Mouse (Mus musculus) cortical plate, adult 2 months (tissue): ENCODE data around the gene Foxp4. TPM values are rescaled to one million over a fixed set of nuclear protein-coding genes. Genes with fewer than 3 reads are reported as not detected.

Source experiments
- H3K27ac ChIP-seq: fragments of 200-500 bp; 2 replicates; pipeline ENCODE4 v1.5.1; 2012; ENCODE audit warnings: low read length, control low read depth, inconsistent platforms; ENCODE audit not compliant: insufficient read depth
- H3K4me1 ChIP-seq: fragments of 200-500 bp; 2 replicates; pipeline ENCODE4 v1.6.1; 2011; ENCODE audit warnings: low read length; ENCODE audit not compliant: control insufficient read depth, insufficient read depth
- H3K4me3 ChIP-seq: fragments of 200-500 bp; 2 replicates; pipeline ENCODE4 v1.5.1; 2011; ENCODE audit warnings: mild to moderate bottlenecking, low read length, control low read depth; ENCODE audit not compliant: insufficient read depth
- CTCF ChIP-seq: fragments of 200-500 bp; IDR thresholded peaks from 2 replicates; pipeline ENCODE4 v1.5.1; 2011; ENCODE audit warnings: mild to moderate bottlenecking, control low read depth, low read length; ENCODE audit not compliant: insufficient read depth; ENCODE audit errors: extremely low read depth
- POLR2A ChIP-seq: fragments of 200-500 bp; IDR thresholded peaks from 2 replicates; pipeline ENCODE4 v1.6.1; 2011; ENCODE audit warnings: mild to moderate bottlenecking, low read length, control low read depth; ENCODE audit not compliant: insufficient read depth; ENCODE audit errors: extremely low read depth
- polyA plus RNA-seq: library from polyadenylated mRNA; depleted of rRNA; stranded (reverse); fragments of >200 nt; gene quantifications from 2 replicates; pipeline ENCODE4 v1.2.3, GENCODE M21; 2012

Gene Foxp4
- polyA plus RNA-seq, 1 experiment: 48.1 TPM

DNA sequence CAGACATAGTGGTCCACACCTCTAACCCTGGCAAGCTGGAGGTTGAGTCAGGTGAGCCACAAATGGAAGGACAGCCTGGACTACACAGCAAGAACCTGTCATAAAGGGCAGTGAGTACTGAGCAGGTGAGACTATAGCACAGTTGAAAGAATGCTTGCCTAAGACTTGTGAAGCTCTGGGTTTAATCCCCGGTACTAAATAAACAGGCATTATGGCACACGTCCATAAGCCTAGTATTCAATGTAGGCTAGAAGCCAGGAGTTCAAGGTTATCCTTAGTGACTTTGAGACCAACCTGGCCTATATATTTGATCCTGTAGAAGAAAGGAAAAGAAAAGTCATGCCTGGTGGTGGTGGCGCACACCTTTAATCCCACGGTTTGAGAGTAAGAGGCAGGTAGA is 12.1 kb upstream of the Foxp4 start:
- H3K4me1 ChIP-seq: no peaks in the 10 kb centered on the region
- TF ChIP-seq CTCF (no peak), POLR2A (no peak)
- no peak overlapping the region for H3K4me3 ChIP-seq
- H3K27ac ChIP-seq: no peak overlapping the region

DNA sequence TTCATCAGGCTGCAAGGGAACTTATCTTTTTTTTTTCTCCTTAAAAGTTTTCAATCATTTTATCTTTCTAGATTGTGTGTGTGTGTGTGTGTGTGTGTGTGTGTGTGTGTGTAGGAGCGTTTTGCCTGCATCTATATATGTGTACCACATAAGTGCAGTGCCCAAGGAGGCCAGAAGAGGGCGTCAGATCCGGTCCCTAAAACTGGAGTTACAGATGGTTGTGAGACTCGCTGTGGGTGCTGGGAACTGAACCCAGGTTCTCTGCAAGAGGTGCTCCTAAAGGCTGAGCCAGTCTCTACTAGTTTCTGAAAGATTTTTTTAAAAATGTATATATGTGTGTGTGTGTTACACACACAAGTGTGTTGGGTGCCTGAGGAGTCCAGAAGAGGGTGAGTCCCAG is 5.0 kb upstream of the Foxp4 start:
- H3K27ac ChIP-seq: no peak overlapping the region
- H3K4me3 ChIP-seq: no peak overlapping the region
- TF ChIP-seq CTCF: no peak
- TF ChIP-seq POLR2A: no peak
- H3K4me1 ChIP-seq: no peaks in the 10 kb centered on the region

DNA sequence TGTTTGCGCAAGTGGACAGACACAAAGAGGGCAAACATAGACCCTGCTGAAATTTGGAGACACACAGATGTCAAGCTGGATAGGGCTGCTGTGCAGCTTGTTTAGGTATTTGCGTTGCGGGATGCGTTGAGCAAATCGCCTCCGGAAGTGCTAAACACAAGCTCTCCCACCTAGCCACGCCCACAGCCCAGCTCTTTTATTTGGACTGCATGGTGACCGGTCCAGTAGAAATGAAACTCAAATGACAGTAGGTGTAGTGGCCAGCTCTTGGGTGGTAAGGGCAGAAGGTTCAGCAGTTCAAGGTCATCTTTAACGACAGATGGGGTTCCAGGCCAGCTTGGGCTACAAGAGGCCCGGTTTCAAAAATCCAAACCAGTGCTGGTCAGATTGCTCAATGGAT is 1.5 kb upstream of the Foxp4 start:
- Histone ChIP-seq H3K4me1 (no peaks in the 10 kb centered on the region), H3K4me3 (no peak overlapping the region), H3K27ac (no peak overlapping the region)
- TF ChIP-seq POLR2A (no peak), CTCF (no peak)

GRCm38 (mm10) chr17:47925340-47925926 is 988 bp upstream of the Foxp4 start:
- H3K27ac ChIP-seq: no peak overlapping the region

GRCm38 (mm10) chr17:47923678-47924382 is 615 bp downstream of the Foxp4 start:
- no peaks in the 10 kb centered on the region for H3K4me1 ChIP-seq
- H3K27ac ChIP-seq: no peak overlapping the region
- TF ChIP-seq POLR2A (no peak), CTCF (no peak)
- peak overlapping the region; percentile 76 for H3K4me3 ChIP-seq

More at GRCm38 (mm10) chr17:47925340-47925926, 988 bp upstream of the Foxp4 start:
- Histone ChIP-seq H3K4me3 (no peak overlapping the region), H3K4me1 (no peaks in the 10 kb centered on the region)
- no peak for TF ChIP-seq CTCF
- TF ChIP-seq POLR2A: no peak

- TF ChIP-seq CTCF (no peak), POLR2A (no peak)
- peak overlapping the region; percentile 76 for H3K4me3 ChIP-seq
- no peak overlapping the region for H3K27ac ChIP-seq
- H3K4me1 ChIP-seq: no peaks in the 10 kb centered on the region
Observed at GRCm38 (mm10) chr17:47923011-47923677, 1.3 kb downstream of the Foxp4 start.

DNA sequence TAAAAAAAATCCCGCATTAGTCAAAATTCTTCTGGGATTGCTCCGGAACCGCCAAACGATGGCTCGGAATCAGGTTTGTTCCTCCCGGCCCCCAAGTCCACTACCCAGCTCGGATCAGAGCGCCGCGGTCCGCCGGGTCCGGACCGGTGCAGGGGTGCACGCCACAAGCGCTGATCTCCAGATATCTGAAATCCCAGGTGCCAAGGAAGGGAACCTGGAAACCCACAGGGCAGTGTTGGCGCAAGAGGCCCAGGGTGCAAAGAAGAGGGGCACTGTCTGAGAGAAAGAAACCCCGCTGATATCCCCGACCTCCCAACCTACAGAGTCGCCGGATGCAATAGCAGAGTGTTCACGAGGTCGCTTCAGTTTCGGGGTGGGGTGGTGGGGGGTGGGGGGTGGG is 1.9 kb downstream of the Foxp4 start:
- Histone ChIP-seq H3K4me1 (no peaks in the 10 kb centered on the region), H3K27ac (no peak overlapping the region), H3K4me3 (peak overlapping the region; percentile 76; the same call in 1 of the 2 replicates)
- TF ChIP-seq CTCF (no peak), POLR2A (no peak)

GRCm38 (mm10) chr17:47922116-47922515 is 2.3 kb downstream of the Foxp4 start:
- Histone ChIP-seq H3K27ac (no peak overlapping the region), H3K4me1 (no peaks in the 10 kb centered on the region), H3K4me3 (peak overlapping the region; percentile 76; the same call in 1 of the 2 replicates)
- TF ChIP-seq POLR2A (no peak), CTCF (no peak)

DNA sequence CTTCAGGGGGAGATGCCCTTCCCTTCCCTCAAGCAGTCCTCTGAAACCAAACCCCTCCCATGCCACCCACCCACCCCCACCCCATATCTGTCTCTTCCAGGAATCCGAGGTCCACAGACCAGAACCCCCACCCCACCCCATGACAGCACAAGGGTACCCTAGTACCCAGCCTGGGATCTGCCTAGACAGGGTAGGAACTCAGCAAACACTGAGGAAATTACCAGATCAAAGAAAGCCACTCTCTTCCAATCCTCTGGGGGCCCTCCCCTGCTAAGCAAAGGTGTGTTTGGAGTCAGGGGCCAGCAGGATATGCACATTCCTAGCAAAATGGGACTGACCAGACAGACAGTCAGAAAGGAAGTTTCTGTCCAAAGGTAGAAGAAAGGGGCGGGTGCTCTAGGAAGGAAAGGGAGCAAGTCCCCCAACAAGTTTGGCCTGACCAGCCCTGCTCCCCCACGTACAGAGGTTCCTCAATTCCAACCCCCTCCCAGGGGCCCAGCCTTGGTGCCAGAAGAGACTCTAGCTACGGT is 3.2 kb downstream of the Foxp4 start:
- H3K4me3 ChIP-seq: no peak overlapping the region
- no peaks in the 10 kb centered on the region for H3K4me1 ChIP-seq

More for the DNA sequence above, 3.2 kb downstream of the Foxp4 start:
- H3K27ac ChIP-seq: no peak overlapping the region
- no peak for TF ChIP-seq POLR2A
- no peak for TF ChIP-seq CTCF
